Mouse (Mus musculus) thymus, postnatal 0 days (tissue): Measurements from ENCODE around the gene Ugcg. TPM values are rescaled to one million over a fixed set of nuclear protein-coding genes. Genes with fewer than 3 reads are reported as not detected.
A peak's percentile ranks its signal among the peaks of the same experiment; 100 is the strongest.

Experiments
- DNase-seq: peaks from one replicate; pipeline ENCODE4 v3.0.0-alpha.2; 2015; ENCODE audit warnings: low spot score
- polyA plus RNA-seq: library from polyadenylated mRNA; unstranded; fragments of >200 nt; fragmentation: Nextera tagmentation; extraction: Ambion mirVana; gene quantifications from 2 replicates; pipeline ENCODE4 v1.2.1, GENCODE M21; 2015

Ugcg gene
- polyA plus RNA-seq, 1 experiment from 2014 or later = 29.2 TPM

DNA sequence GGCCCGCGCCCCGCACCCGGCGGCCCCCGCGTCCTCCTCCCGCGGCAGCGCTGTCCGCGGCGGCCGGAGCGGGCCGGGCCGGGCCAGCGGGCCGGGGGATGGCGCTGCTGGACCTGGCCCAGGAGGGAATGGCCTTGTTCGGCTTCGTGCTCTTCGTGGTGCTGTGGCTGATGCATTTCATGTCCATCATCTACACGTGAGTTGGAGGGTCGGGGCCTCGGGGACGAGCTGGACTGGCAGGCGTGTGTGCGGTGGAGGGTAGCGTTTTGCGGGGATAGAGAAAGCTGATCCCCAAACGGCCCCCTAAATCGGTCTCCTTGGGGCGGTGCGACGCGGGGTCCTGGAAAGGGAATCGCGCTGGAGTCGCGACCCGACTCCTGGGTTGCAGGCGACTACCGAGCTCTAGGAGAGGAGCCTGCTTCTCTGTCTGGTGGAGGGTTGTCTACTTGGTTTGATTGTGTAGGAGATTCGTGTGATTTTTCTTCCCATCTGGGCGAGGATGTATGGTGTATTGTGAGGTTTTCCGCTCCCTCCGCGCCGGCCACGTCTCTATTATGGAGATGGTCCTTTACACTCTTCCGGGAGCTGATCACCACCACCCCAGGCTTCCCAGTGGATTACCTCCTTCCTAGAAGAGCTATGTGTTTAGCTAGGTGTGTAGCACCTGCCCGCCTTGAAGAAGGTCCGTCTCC lies 635 bp downstream of the Ugcg start:
- DNase-seq = peak; percentile 45

DNA sequence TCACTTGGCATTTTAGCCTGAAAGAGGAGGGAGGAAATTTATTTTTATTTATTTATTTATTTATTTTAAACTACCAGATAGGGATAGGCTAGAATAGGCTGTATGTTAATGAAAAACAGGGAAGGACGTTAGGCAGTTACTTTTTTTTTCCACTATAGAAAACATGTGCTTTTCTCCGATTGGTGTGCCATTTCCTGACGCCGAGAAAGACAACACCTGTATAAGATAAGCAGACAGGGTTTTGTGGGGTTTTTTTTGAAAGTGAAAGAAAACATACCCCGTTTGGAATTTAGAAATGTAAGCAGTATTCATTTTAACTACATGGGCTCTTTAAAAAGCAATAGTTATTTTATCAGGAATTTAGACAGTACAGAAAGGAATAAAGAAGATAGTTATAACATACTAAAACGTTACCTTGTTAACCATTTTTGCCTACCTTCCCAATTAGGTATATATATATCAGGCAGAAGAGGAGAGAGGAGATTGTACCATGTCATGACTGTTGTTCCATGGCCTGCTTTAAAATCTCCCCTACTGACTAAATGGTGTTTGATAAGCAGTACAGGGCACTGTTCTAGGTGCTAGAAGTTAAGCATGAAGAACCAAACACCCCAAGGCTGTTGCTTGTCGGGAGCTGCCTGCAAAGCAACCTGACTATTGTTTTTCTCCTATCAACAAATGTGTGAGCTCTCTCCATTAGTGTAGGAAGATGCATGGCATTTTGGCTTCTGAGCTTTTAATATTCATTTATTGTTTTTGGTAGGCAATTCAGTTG lies 1.8 kb downstream of the Ugcg start:
- DNase-seq = peak; percentile 54

DNA sequence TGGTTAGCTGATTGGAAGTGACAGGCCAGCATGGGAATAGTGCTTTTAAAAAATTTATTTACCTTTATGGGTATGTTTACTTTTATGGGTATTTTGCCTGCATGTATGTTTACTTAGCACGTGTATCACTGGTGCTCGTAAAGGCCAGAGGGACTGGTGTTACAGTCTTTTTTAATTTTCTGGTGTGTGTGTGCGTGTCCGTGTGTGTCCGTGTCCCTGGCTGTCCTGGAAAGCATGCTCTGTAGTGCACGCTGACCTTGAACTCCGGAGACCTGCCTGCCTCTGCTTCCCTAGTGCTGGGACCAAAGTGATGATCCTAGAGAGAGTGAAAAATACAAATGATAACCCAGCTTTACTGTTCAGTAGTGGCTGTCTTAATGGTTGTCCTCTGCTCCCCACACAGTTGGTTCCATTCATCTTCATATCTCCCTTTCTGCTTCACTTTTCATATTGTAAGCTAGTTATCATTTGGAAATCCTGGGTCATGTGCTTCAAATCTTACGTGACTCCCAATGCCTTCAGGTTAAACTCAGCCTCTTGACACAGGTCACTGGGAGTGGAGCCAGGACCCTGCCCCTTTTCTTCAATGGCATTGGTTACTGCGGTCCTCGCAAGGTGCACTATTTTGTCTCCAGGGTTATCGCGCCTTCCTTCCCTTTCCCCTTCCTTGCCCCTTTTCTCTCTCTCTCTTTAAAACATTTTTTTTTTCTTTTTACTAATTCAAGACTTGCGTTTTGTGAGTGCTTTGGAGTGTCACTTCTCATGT lies 5.9 kb downstream of the Ugcg start:
- no peak for DNase-seq

- no peak for DNase-seq
Measured at GRCm38 (mm10) chr4:59196346-59197077, 7.5 kb downstream of the Ugcg start.

DNA sequence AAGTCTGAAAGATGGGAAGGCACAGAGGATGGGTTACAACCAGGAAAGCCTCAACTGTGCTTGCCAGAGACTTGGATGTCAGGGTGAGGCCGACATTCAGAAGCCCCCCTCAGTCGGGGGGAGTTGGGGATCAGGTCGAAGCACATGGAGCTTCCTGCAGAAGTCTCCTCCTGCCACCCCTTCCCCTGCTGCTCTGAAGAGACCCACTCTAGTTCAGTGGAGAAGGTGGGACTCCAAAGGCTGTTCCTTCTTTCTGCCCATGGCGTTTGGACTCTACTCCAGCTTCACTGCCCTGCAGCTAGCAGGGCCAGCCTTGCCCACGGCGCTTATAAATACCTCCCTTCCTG lies 8.0 kb downstream of the Ugcg start:
- DNase-seq = no peak

DNA sequence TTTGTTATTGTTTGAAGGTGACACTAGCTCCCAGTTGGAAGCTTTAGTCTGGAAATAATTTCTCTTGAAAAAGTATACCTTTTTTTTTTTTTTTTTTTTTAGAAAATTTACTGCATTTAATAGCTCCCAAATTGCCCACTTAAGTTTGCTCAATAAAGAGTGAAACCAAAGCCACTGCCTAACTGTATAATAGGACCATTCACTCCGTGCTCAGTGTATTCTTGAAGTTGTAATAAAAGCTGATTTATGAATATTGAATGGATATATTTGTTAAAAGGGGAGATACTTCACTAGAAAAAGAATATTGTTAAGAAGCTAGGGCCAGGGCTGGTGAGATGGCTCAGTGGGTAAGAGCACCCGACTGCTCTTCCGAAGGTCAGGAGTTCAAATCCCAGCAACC lies 8.4 kb downstream of the Ugcg start:
- DNase-seq = no peak

DNA sequence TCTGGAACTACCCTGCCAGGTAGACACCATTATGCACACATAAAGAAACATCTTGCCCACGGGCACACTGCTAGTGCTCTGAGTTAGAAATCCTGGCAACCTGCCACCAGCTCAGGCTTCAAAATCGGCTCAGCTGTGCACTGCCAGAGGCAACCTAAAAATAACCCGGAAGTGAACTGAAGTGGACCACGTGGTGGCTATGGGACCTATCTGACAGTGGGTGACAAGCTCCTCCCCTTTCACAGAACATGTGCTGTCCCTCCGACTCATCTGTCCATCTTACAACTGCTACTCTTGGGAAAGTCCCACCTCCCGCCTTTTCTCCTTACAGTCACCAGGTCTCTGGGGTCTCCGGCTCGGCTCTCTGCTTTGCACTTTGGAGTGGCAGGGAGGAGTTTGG lies 10.3 kb downstream of the Ugcg start:
- peak; percentile 83 for DNase-seq

DNA sequence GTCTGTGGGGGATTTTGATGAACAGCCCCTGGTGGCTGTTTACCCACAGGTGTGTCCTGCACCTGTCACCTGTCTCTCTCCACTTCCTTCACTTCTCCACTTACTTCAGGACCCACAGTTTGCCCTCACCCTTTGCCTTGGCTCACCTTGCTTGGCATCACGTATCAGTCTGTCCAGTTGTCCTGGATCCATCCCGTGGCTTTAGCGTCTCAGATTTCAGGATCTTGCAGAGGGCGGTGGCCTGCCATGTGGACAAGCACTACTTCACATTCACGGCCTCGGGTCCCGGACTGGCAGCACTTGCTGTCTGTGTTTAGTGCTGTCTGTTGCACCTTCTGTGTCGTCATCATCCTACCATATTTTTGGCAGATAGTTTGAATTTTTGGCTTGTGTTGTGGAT lies 10.7 kb downstream of the Ugcg start:
- DNase-seq = no peak

GRCm38 (mm10) chr4:59200636-59201035 lies 11.6 kb downstream of the Ugcg start:
- no peak for DNase-seq

- DNase-seq = peak; percentile 38
Measured at GRCm38 (mm10) chr4:59204616-59205015, 15.6 kb downstream of the Ugcg start.

DNA sequence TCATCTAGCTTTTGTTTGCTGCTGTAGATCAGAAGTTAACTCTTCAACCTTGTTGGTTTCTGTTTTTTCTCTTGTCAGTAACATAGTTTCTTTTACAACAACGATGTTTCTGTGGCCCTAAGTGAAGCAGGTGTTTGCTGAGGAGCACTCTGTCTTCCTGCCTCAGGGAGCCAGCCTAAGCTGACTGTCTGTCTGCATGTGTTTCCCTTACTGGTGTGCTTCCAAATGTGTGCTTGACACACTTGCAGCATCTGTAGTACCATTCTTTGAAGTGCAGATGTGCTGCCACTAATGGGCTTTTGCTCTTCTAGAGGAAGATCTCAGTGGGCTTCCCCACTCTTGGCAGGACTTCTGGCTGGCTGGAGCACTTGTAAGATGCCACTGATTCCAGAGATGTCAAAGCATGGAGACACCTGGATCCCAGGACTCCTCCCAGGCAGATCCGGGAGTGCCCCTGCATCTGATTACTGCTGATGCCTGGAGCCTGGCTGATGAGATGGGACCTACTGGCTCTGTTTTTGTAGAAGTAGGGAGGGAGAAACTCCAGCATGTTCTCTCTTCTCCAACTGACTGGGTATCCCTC lies 16.8 kb downstream of the Ugcg start:
- DNase-seq = peak; percentile 81

- no peak for DNase-seq
Measured at GRCm38 (mm10) chr4:59206600-59206999, 17.5 kb downstream of the Ugcg start.

GRCm38 (mm10) chr4:59208607-59209006 lies 19.6 kb downstream of the Ugcg start:
- no peak for DNase-seq

- no peak for DNase-seq
Measured at GRCm38 (mm10) chr4:59211181-59211580, 22.1 kb downstream of the Ugcg start.

DNA sequence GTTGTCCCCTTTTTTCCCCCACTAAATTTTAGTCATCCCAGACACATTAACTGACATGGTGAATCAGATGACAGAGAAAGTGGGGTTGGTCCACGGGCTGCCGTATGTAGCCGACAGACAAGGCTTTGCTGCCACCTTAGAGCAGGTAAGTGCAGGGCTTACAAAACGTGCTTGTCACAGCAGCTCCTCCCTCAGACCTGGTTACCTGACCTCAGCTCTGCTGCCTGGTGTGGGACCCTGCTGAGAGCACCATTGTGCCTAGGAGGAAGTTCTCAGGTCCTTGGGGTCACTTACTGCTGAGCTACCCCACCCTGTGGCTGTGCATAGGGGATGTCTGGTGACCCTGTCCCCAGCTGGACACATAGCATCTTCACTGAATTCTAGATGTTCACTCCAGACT lies 24.8 kb downstream of the Ugcg start:
- DNase-seq = no peak

GRCm38 (mm10) chr4:59214695-59215094 lies 25.6 kb downstream of the Ugcg start:
- no peak for DNase-seq

DNA sequence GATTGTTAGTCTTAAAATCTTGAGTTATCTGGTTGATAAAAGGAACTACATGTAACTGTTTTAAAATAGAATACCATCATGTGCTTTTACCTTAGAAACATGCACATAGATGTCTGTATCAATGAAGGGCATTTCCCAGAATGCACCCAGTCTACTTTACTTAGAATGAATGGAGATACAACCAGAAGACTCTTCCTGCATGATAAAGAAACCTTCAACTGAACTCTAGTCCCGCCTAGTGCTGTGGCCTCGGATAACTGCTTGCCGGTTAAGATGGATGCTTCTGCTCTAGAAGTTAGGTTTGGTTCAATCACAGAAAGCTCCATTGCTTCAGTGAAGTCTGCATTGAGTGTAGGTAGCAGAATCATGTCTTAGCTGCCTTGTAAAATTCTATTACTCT lies 26.5 kb downstream of the Ugcg start:
- DNase-seq = no peak

- DNase-seq = no peak
Measured at GRCm38 (mm10) chr4:59217101-59217500, 28.0 kb downstream of the Ugcg start.

GRCm38 (mm10) chr4:59218154-59218553 lies 29.1 kb downstream of the Ugcg start:
- DNase-seq = no peak

DNA sequence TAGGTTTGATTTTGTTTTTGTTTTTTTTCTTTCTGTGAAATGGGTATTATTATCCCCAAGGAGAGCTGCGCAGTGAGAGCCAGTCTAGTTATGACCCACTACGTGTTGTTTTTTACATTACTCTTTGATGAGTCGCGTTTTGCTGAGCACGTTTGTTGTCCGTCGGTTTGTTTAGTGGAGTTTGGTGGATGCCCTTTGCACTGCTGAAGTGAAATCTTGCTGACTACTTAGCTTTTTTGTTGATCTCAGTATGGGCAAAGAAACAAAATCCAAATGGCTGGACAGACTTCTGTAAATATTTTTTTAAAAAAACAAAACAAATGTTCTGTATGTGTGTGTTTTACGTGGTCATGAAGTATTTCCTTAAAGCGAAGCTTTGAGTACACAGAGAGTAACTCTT lies 33.2 kb downstream of the Ugcg start:
- no peak for DNase-seq

DNA sequence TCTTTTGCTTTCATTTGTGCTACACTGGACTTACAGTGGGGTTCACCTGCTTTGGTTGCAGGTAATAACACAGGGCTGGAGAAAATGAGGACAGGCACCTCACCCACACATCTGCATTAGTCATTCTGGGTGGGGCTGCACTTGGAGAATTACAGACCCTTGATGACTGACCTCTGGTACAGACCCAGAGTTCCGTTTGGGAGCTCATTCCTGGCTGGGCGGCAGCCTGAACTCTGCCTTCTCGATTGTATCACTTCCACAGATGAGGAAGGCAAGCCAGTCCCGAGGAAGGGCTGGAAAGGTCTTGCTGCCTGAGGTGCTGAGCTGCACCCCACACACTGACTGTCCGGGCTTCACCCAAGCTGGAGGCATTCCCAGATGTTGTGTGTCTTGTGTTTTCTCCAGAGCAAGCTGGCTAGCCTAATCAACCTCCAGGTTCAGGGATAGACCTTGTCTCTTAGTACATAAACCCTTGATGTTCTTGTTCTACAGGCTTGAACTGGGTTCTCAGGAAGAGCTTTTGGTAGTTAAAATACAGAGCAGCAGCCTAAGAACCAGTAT lies 34.1 kb downstream of the Ugcg start:
- DNase-seq = no peak
